Mouse (Mus musculus): ENCODE measurements around the gene Nln. TPM values are rescaled to one million over a fixed set of nuclear protein-coding genes. Genes with fewer than 3 reads are reported as not detected.

Gene Nln
- polyA plus RNA-seq, 1 experiment from 2014 or later = 22.1 TPM

GRCm38 (mm10) chr13:104015246-104016105 is 93.9 kb downstream of the Nln start:
- H3K4me3 ChIP-seq (ENCODE audit: low read length) = no peak overlapping the region
- no peaks in the 10 kb centered on the region for H3K4me1 ChIP-seq (replicated peaks; ENCODE audit: control insufficient read depth, insufficient read depth, low read length)
- no peak for ATAC-seq (ENCODE audit: low read depth)
- no peaks in the 10 kb centered on the region for H3K36me3 ChIP-seq (ENCODE audit: control insufficient read depth, insufficient read depth, low read length)
- H3K9ac ChIP-seq (ENCODE audit: low read length) = no peak overlapping the region
- WGBS = 73% methylated on average over 18 of the region's 18 CpGs
- H3K27ac ChIP-seq (ENCODE audit: low read length) = no peak overlapping the region
- no peak overlapping the region for H3K4me2 ChIP-seq (ENCODE audit: low read depth, low read length)
- no peaks in the 10 kb centered on the region for H3K9me3 ChIP-seq (ENCODE audit: control insufficient read depth, low read length)
- H3K27me3 ChIP-seq (ENCODE audit: control insufficient read depth, insufficient read depth, low read depth, low read length) = no peaks in the 10 kb centered on the region

- no peak for ATAC-seq (ENCODE audit: low read depth)
- no peaks in the 10 kb centered on the region for H3K4me1 ChIP-seq (replicated peaks; ENCODE audit: control insufficient read depth, insufficient read depth, low read length)
- no peaks in the 10 kb centered on the region for H3K36me3 ChIP-seq (ENCODE audit: control insufficient read depth, insufficient read depth, low read length)
- no peak overlapping the region for H3K27ac ChIP-seq (ENCODE audit: low read length)
- H3K9me3 ChIP-seq (ENCODE audit: control insufficient read depth, low read length) = no peaks in the 10 kb centered on the region
- no peak overlapping the region for H3K9ac ChIP-seq (ENCODE audit: low read length)
- H3K4me2 ChIP-seq (ENCODE audit: low read depth, low read length) = no peak overlapping the region
- 80% methylated on average over 11 of the region's 11 CpGs for WGBS
- H3K4me3 ChIP-seq (ENCODE audit: low read length) = no peak overlapping the region
- no peaks in the 10 kb centered on the region for H3K27me3 ChIP-seq (ENCODE audit: control insufficient read depth, insufficient read depth, low read depth, low read length)
Observed at GRCm38 (mm10) chr13:104014038-104014437, 95.4 kb downstream of the Nln start.

GRCm38 (mm10) chr13:104013380-104013779 is 96.0 kb downstream of the Nln start:
- 74% methylated on average over 6 of the region's 6 CpGs for WGBS
- H3K9me3 ChIP-seq (ENCODE audit: control insufficient read depth, low read length) = no peaks in the 10 kb centered on the region
- H3K4me3 ChIP-seq (ENCODE audit: low read length) = no peak overlapping the region
- ATAC-seq (ENCODE audit: low read depth) = no peak
- no peak overlapping the region for H3K9ac ChIP-seq (ENCODE audit: low read length)
- H3K4me1 ChIP-seq (replicated peaks; ENCODE audit: control insufficient read depth, insufficient read depth, low read length) = no peaks in the 10 kb centered on the region
- no peak overlapping the region for H3K27ac ChIP-seq (ENCODE audit: low read length)
- H3K4me2 ChIP-seq (ENCODE audit: low read depth, low read length) = no peak overlapping the region
- H3K36me3 ChIP-seq (ENCODE audit: control insufficient read depth, insufficient read depth, low read length) = no peaks in the 10 kb centered on the region
- no peaks in the 10 kb centered on the region for H3K27me3 ChIP-seq (ENCODE audit: control insufficient read depth, insufficient read depth, low read depth, low read length)

- 78% methylated on average over 11 of the region's 11 CpGs for WGBS
- Histone ChIP-seq H3K4me1 (replicated peaks; ENCODE audit: control insufficient read depth, insufficient read depth, low read length) (no peaks in the 10 kb centered on the region), H3K9me3 (ENCODE audit: control insufficient read depth, low read length) (no peaks in the 10 kb centered on the region), H3K4me2 (ENCODE audit: low read depth, low read length) (no peak overlapping the region), H3K27me3 (ENCODE audit: control insufficient read depth, insufficient read depth, low read depth, low read length) (no peaks in the 10 kb centered on the region), H3K27ac (ENCODE audit: low read length) (no peak overlapping the region), H3K4me3 (ENCODE audit: low read length) (no peak overlapping the region), H3K9ac (ENCODE audit: low read length) (no peak overlapping the region), H3K36me3 (ENCODE audit: control insufficient read depth, insufficient read depth, low read length) (no peaks in the 10 kb centered on the region)
- ATAC-seq (ENCODE audit: low read depth) = no peak
Observed at GRCm38 (mm10) chr13:104012214-104012833, 97.1 kb downstream of the Nln start.

- H3K27ac ChIP-seq (ENCODE audit: low read length) = no peak overlapping the region
- no peaks in the 10 kb centered on the region for H3K36me3 ChIP-seq (ENCODE audit: control insufficient read depth, insufficient read depth, low read length)
- no peaks in the 10 kb centered on the region for H3K9me3 ChIP-seq (ENCODE audit: control insufficient read depth, low read length)
- H3K4me1 ChIP-seq (replicated peaks; ENCODE audit: control insufficient read depth, insufficient read depth, low read length) = no peaks in the 10 kb centered on the region
- no peak overlapping the region for H3K9ac ChIP-seq (ENCODE audit: low read length)
- no peak overlapping the region for H3K4me3 ChIP-seq (ENCODE audit: low read length)
- no peak for ATAC-seq (ENCODE audit: low read depth)
- no peak overlapping the region for H3K4me2 ChIP-seq (ENCODE audit: low read depth, low read length)
- no peaks in the 10 kb centered on the region for H3K27me3 ChIP-seq (ENCODE audit: control insufficient read depth, insufficient read depth, low read depth, low read length)
- WGBS = 86% methylated on average over 5 of the region's 5 CpGs
Observed at GRCm38 (mm10) chr13:104011289-104011688, 98.1 kb downstream of the Nln start.

GRCm38 (mm10) chr13:104005231-104005845 is 104.1 kb downstream of the Nln start:
- Histone ChIP-seq H3K36me3 (ENCODE audit: control insufficient read depth, insufficient read depth, low read length) (no peaks in the 10 kb centered on the region), H3K4me1 (replicated peaks; ENCODE audit: control insufficient read depth, insufficient read depth, low read length) (no peaks in the 10 kb centered on the region), H3K4me2 (ENCODE audit: low read depth, low read length) (no peak overlapping the region), H3K4me3 (ENCODE audit: low read length) (no peak overlapping the region), H3K27ac (ENCODE audit: low read length) (no peak overlapping the region), H3K9ac (ENCODE audit: low read length) (no peak overlapping the region), H3K27me3 (ENCODE audit: control insufficient read depth, insufficient read depth, low read depth, low read length) (no peaks in the 10 kb centered on the region), H3K9me3 (ENCODE audit: control insufficient read depth, low read length) (no peaks in the 10 kb centered on the region)
- no peak for ATAC-seq (ENCODE audit: low read depth)
- WGBS = 69% methylated on average over 6 of the region's 6 CpGs

- Histone ChIP-seq H3K4me2 (ENCODE audit: low read depth, low read length) (no peak overlapping the region), H3K4me1 (replicated peaks; ENCODE audit: control insufficient read depth, insufficient read depth, low read length) (no peaks in the 10 kb centered on the region), H3K4me3 (ENCODE audit: low read length) (no peak overlapping the region), H3K9me3 (ENCODE audit: control insufficient read depth, low read length) (peaks cover 2% of the 10 kb centered on the region; the same call in 1 of the 2 replicates), H3K36me3 (ENCODE audit: control insufficient read depth, insufficient read depth, low read length) (no peaks in the 10 kb centered on the region), H3K9ac (ENCODE audit: low read length) (no peak overlapping the region), H3K27me3 (ENCODE audit: control insufficient read depth, insufficient read depth, low read depth, low read length) (no peaks in the 10 kb centered on the region), H3K27ac (ENCODE audit: low read length) (no peak overlapping the region)
- 56% methylated on average over 5 of the region's 5 CpGs for WGBS
- ATAC-seq (ENCODE audit: low read depth) = no peak
Observed at GRCm38 (mm10) chr13:103994085-103994455, 115.3 kb downstream of the Nln start.

GRCm38 (mm10) chr13:103993142-103994084 is 116.0 kb downstream of the Nln start:
- Histone ChIP-seq H3K4me2 (ENCODE audit: low read depth, low read length) (no peak overlapping the region), H3K36me3 (ENCODE audit: control insufficient read depth, insufficient read depth, low read length) (no peaks in the 10 kb centered on the region), H3K4me1 (replicated peaks; ENCODE audit: control insufficient read depth, insufficient read depth, low read length) (no peaks in the 10 kb centered on the region), H3K27ac (ENCODE audit: low read length) (no peak overlapping the region), H3K4me3 (ENCODE audit: low read length) (no peak overlapping the region), H3K9me3 (ENCODE audit: control insufficient read depth, low read length) (peaks cover 3% of the 10 kb centered on the region; the same call in 1 of the 2 replicates), H3K27me3 (ENCODE audit: control insufficient read depth, insufficient read depth, low read depth, low read length) (no peaks in the 10 kb centered on the region), H3K9ac (ENCODE audit: low read length) (no peak overlapping the region)
- WGBS = 65% methylated on average over 8 of the region's 8 CpGs
- ATAC-seq (ENCODE audit: low read depth) = 0 out of 2 replicates have a peak, but pooled peaks have one; percentile 17

Measured in lung, embryonic 16.5 days (tissue).